Comparison of ENCODE assay signal across 7 mouse cellular contexts in the genomic region with DNA sequence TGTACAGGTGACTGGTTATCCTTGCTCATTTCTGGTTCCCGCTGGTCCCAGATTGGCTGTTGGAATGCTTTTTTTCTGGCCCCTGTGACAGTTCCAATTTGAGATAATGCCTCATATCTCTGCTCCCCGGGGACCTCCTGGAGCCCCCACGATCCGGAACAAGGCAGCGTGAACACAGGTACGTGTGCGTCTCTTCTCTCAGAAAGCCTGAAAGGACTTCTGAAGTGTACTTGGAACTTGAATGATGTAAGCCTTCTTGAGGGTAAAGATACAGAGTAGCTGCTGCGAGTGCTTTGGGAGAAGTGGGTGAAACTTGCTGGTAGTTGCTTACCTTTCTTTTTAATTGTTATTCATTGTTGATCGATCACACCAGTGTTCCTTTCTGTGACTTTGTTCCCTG. TPM values are rescaled to one million over a fixed set of nuclear protein-coding genes. Genes with fewer than 3 reads are reported as not detected.
DNase-seq lines count a peak whose midpoint lies in the region; ATAC-seq and TF ChIP-seq lines count a peak whose summit lies in the region.

No protein-coding gene starts in this region.

- DNase-seq in neural tube, embryonic 11.5 days (ENCODE audit: low spot score) = no peak
- no peak for DNase-seq in neural tube, embryonic 10.5 days (ENCODE audit: extremely low spot score, low spot score)
- DNase-seq in forebrain, embryonic 14.5 days (ENCODE audit: low spot score) = no peak
- DNase-seq in liver, embryonic 14.5 days (ENCODE audit: low read depth in 3 of 3, low spot score in 3 of 3) = peak in 1 of 3 experiments; percentile 54
- DNase-seq in right cerebral cortex, postnatal 10 days (ENCODE audit: low spot score in 2 of 2) = no peak
- no peak for DNase-seq in left cerebral cortex, postnatal 10 days (ENCODE audit: extremely low spot score in 1 of 2, low spot score in 2 of 2)
- DNase-seq in adrenal gland, postnatal 4 days (ENCODE audit: low spot score in 2 of 2) = no peak

- 0 out of 2 replicates have a peak, but pooled peaks have one; percentile 17 for TF ChIP-seq EP300 in liver, embryonic 14.5 days (IDR thresholded peaks at IDR 0.05; ENCODE audit: low read depth)

- H3K36me3 ChIP-seq in neural tube, embryonic 11.5 days (ENCODE audit: control insufficient read depth, insufficient read depth, low read length) = peaks cover 11% of the 10 kb centered on the region
- peaks cover 44% of the 10 kb centered on the region for H3K36me3 ChIP-seq in forebrain, embryonic 14.5 days (ENCODE audit: control insufficient read depth, insufficient read depth, low read length)
- peaks cover 38% of the 10 kb centered on the region for H3K36me3 ChIP-seq in liver, embryonic 14.5 days (replicated peaks; ENCODE audit: control insufficient read depth, insufficient read depth, low read depth)

- no peak for TF ChIP-seq CTCF in liver, embryonic 14.5 days (IDR thresholded peaks at IDR 0.05; ENCODE audit: low read depth)

- peak overlapping the region; percentile 82 for H3K4me3 ChIP-seq in neural tube, embryonic 11.5 days (ENCODE audit: low read depth, low read length)
- H3K4me3 ChIP-seq in forebrain, embryonic 14.5 days (ENCODE audit: low read depth, low read length) = peak overlapping the region; percentile 82
- peak overlapping the region; percentile 67 to 96 for H3K4me3 ChIP-seq in liver, embryonic 14.5 days (ENCODE audit: insufficient read depth in 1 of 2, low read depth in 2 of 2, low read length in 2 of 2)

- H3K9ac ChIP-seq in neural tube, embryonic 11.5 days (ENCODE audit: low read length) = no peak overlapping the region
- H3K9ac ChIP-seq in forebrain, embryonic 14.5 days (ENCODE audit: low read length) = peak overlapping the region; percentile 86
- peak overlapping the region; percentile 80 for H3K9ac ChIP-seq in liver, embryonic 14.5 days (replicated peaks)

- peaks cover 13% of the 10 kb centered on the region for H3K4me1 ChIP-seq in neural tube, embryonic 11.5 days (ENCODE audit: control insufficient read depth, insufficient read depth, low read length)
- H3K4me1 ChIP-seq in forebrain, embryonic 14.5 days (ENCODE audit: control insufficient read depth, insufficient read depth, low read length) = peaks cover 12% of the 10 kb centered on the region; the same call in 1 of the 2 replicates
- peaks cover 17 to 22% of the 10 kb centered on the region in 2 experiments for H3K4me1 ChIP-seq in liver, embryonic 14.5 days (replicated peaks; ENCODE audit: control insufficient read depth in 2 of 2, insufficient read depth in 2 of 2, low read length in 1 of 2)

- no peak for ATAC-seq in neural tube, embryonic 11.5 days (ENCODE audit: insufficient read depth, low FRiP score, low TSS enrichment)
- ATAC-seq in forebrain, embryonic 14.5 days = no peak
- no peak for ATAC-seq in liver, embryonic 14.5 days (ENCODE audit: insufficient read depth)

- WGBS in neural tube, embryonic 11.5 days = 60% methylated on average over 9 of the region's 9 CpGs
- WGBS in forebrain, embryonic 14.5 days = 57% methylated on average over 9 of the region's 9 CpGs
- WGBS in liver, embryonic 14.5 days (ENCODE audit: insufficient replicate concordance) = 27% methylated on average over 9 of the region's 9 CpGs

- H3K27me3 ChIP-seq in neural tube, embryonic 11.5 days (ENCODE audit: control insufficient read depth, insufficient read depth, low read length) = no peaks in the 10 kb centered on the region
- no peaks in the 10 kb centered on the region for H3K27me3 ChIP-seq in forebrain, embryonic 14.5 days (replicated peaks; ENCODE audit: control insufficient read depth, insufficient read depth, low read length)
- H3K27me3 ChIP-seq in liver, embryonic 14.5 days (ENCODE audit: control insufficient read depth, insufficient read depth, low read length) = no peaks in the 10 kb centered on the region

- intact Hi-C loops in left cerebral cortex, postnatal 10 days (cut with DNase I) = no loop called here

- H3K27ac ChIP-seq in neural tube, embryonic 11.5 days (ENCODE audit: low read depth, low read length) = no peak overlapping the region
- H3K27ac ChIP-seq in forebrain, embryonic 14.5 days (ENCODE audit: low read depth, low read length) = no peak overlapping the region
- H3K27ac ChIP-seq in liver, embryonic 14.5 days = peak overlapping the region; percentile 50

- peak overlapping the region; percentile 96 for H3K4me2 ChIP-seq in neural tube, embryonic 11.5 days (ENCODE audit: low read depth)
- H3K4me2 ChIP-seq in forebrain, embryonic 14.5 days (ENCODE audit: low read length) = peak overlapping the region; percentile 95
- H3K4me2 ChIP-seq in liver, embryonic 14.5 days (ENCODE audit: low read depth) = peak overlapping the region; percentile 89

- no peaks in the 10 kb centered on the region for H3K9me3 ChIP-seq in neural tube, embryonic 11.5 days (ENCODE audit: control insufficient read depth, low read length)
- H3K9me3 ChIP-seq in forebrain, embryonic 14.5 days (replicated peaks; ENCODE audit: control insufficient read depth, low read length) = no peaks in the 10 kb centered on the region
- H3K9me3 ChIP-seq in liver, embryonic 14.5 days (ENCODE audit: control insufficient read depth, low read length) = no peaks in the 10 kb centered on the region

RNA-seq across cellular contexts. Expression of gene B4galt3, which starts 1.1 kb away (rescaled TPM):
- 67.4 and 70.6 TPM in 2 replicates for polyA plus RNA-seq in neural tube, embryonic 11.5 days (2014; fragmentation: Nextera tagmentation; extraction: Ambion mirVana)
- 74.9 and 94.2 TPM in 2 replicates for polyA plus RNA-seq in forebrain, embryonic 14.5 days (2014; fragmentation: Nextera tagmentation; extraction: Ambion mirVana)
- 14.5 and 14.7 TPM in 2 replicates for polyA plus RNA-seq in liver, embryonic 14.5 days (2012; rRNA removed)
- 12.7 and 17.3 TPM in 2 replicates for polyA plus RNA-seq in liver, embryonic 14.5 days (2014; fragmentation: Nextera tagmentation; extraction: Ambion mirVana)
- total RNA-seq in left cerebral cortex, postnatal 10 days (2021) = 10 to 100 TPM; 59.7 to 64.1 TPM
- 10 to 100 TPM; 48.4 to 56.3 TPM for total RNA-seq in adrenal gland, postnatal 4 days (2021)

RNA-seq across cellular contexts. Expression of gene Ppox, which starts 9.8 kb away (rescaled TPM):
- 55.6 and 65.3 TPM in 2 replicates for polyA plus RNA-seq in neural tube, embryonic 11.5 days (2014; fragmentation: Nextera tagmentation; extraction: Ambion mirVana)
- polyA plus RNA-seq in forebrain, embryonic 14.5 days (2014; fragmentation: Nextera tagmentation; extraction: Ambion mirVana) = 41.4 and 46.0 TPM in 2 replicates
- 161 and 178 TPM in 2 replicates for polyA plus RNA-seq in liver, embryonic 14.5 days (2012; rRNA removed)
- 170 and 191 TPM in 2 replicates for polyA plus RNA-seq in liver, embryonic 14.5 days (2014; fragmentation: Nextera tagmentation; extraction: Ambion mirVana)
- total RNA-seq in left cerebral cortex, postnatal 10 days (2021) = 10 to 100 TPM; 20.4 to 21.8 TPM
- total RNA-seq in adrenal gland, postnatal 4 days (2021) = 10 to 100 TPM; 55.8 to 57.1 TPM

RNA-seq across cellular contexts. Expression of gene Usp21, which starts 16.6 kb away (rescaled TPM):
- polyA plus RNA-seq in neural tube, embryonic 11.5 days (2014; fragmentation: Nextera tagmentation; extraction: Ambion mirVana) = 90.3 and 104 TPM in 2 replicates
- polyA plus RNA-seq in forebrain, embryonic 14.5 days (2014; fragmentation: Nextera tagmentation; extraction: Ambion mirVana) = 89.9 and 104 TPM in 2 replicates
- polyA plus RNA-seq in liver, embryonic 14.5 days (2012; rRNA removed) = 17.1 and 18.0 TPM in 2 replicates
- polyA plus RNA-seq in liver, embryonic 14.5 days (2014; fragmentation: Nextera tagmentation; extraction: Ambion mirVana) = 17.4 and 21.6 TPM in 2 replicates
- 10 to 100 TPM; 51.5 to 53.4 TPM for total RNA-seq in left cerebral cortex, postnatal 10 days (2021)
- 10 to 100 TPM; 51.4 to 56.0 TPM for total RNA-seq in adrenal gland, postnatal 4 days (2021)

RNA-seq across cellular contexts. Expression of gene Ndufs2, which starts 20.0 kb away (rescaled TPM):
- polyA plus RNA-seq in neural tube, embryonic 11.5 days (2014; fragmentation: Nextera tagmentation; extraction: Ambion mirVana) = 242 and 286 TPM in 2 replicates
- polyA plus RNA-seq in forebrain, embryonic 14.5 days (2014; fragmentation: Nextera tagmentation; extraction: Ambion mirVana) = 244 and 260 TPM in 2 replicates
- 53.6 and 72.4 TPM in 2 replicates for polyA plus RNA-seq in liver, embryonic 14.5 days (2012; rRNA removed)
- 136 TPM in 2 replicates for polyA plus RNA-seq in liver, embryonic 14.5 days (2014; fragmentation: Nextera tagmentation; extraction: Ambion mirVana)
- total RNA-seq in left cerebral cortex, postnatal 10 days (2021) = 100 to 1,000 TPM; 243 to 255 TPM
- total RNA-seq in adrenal gland, postnatal 4 days (2021) = 100 to 1,000 TPM; 446 to 477 TPM

RNA-seq across cellular contexts. Expression of gene Adamts4, which starts 21.0 kb away (rescaled TPM):
- 4.7 and 5.0 TPM in 2 replicates for polyA plus RNA-seq in neural tube, embryonic 11.5 days (2014; fragmentation: Nextera tagmentation; extraction: Ambion mirVana)
- 2.5 and 3.9 TPM in 2 replicates for polyA plus RNA-seq in forebrain, embryonic 14.5 days (2014; fragmentation: Nextera tagmentation; extraction: Ambion mirVana)
- polyA plus RNA-seq in liver, embryonic 14.5 days (2012; rRNA removed) = 0.11 and 0.17 TPM in 2 replicates
- 0.13 and 0.25 TPM in 2 replicates for polyA plus RNA-seq in liver, embryonic 14.5 days (2014; fragmentation: Nextera tagmentation; extraction: Ambion mirVana)
- total RNA-seq in left cerebral cortex, postnatal 10 days (2021) = 1 to 10 TPM; 4.6 to 7.2 TPM
- total RNA-seq in adrenal gland, postnatal 4 days (2021) = 1 to 10 TPM; 4.3 to 4.5 TPM
